Mouse (Mus musculus) stomach, embryonic 14.5 days (tissue): ENCODE measurements around the gene Pfkfb4. TPM values are rescaled to one million over a fixed set of nuclear protein-coding genes. Genes with fewer than 3 reads are reported as not detected.

Source experiments
- ATAC-seq: fragments of 200-750 bp; cut with Nextera tagmentation; 2 replicates; pipeline ENCODE4 v1.8.0; 2017; ENCODE audit warnings: low read depth, moderate TSS enrichment; ENCODE audit not compliant: insufficient number of reproducible peaks, insufficient read depth, low FRiP score
- H3K27ac ChIP-seq: fragments of 300-500 bp; sonication (generic); 2 replicates; pipeline ENCODE4 v1.5.1; 2014; ENCODE audit warnings: mild to moderate bottlenecking, low read length, moderate library complexity, mixed read lengths
- H3K27me3 ChIP-seq: fragments of 300-500 bp; sonication (generic); 2 replicates; pipeline ENCODE4 v1.6.1; 2014; ENCODE audit warnings: low read length, control low read depth, mixed read lengths; ENCODE audit not compliant: control insufficient read depth, insufficient read depth
- H3K36me3 ChIP-seq: fragments of 300-500 bp; sonication (generic); 2 replicates; pipeline ENCODE4 v1.6.1; 2014; ENCODE audit warnings: mild to moderate bottlenecking, control low read depth, low read length, moderate library complexity, mixed read lengths; ENCODE audit not compliant: control insufficient read depth, insufficient read depth
- H3K4me1 ChIP-seq: fragments of 300-500 bp; sonication (generic); 2 replicates; pipeline ENCODE4 v1.6.1; 2014; ENCODE audit warnings: low read length, control low read depth, mixed read lengths; ENCODE audit not compliant: control insufficient read depth, insufficient read depth
- H3K4me2 ChIP-seq: fragments of 300-500 bp; sonication (generic); replicated peaks from 2 replicates; pipeline ENCODE4 v1.6.1; 2014; ENCODE audit warnings: low read depth, low read length, control low read depth
- H3K4me3 ChIP-seq: fragments of 300-500 bp; sonication (generic); 2 replicates; pipeline ENCODE4 v1.5.1; 2014; ENCODE audit warnings: low read depth, low read length, control low read depth
- H3K9ac ChIP-seq: fragments of 300-500 bp; sonication (generic); replicated peaks from 2 replicates; pipeline ENCODE4 v1.6.1; 2014; ENCODE audit warnings: low read depth, mild to moderate bottlenecking, control low read depth, low read length, moderate library complexity, mixed read lengths
- H3K9me3 ChIP-seq: fragments of 300-500 bp; sonication (generic); 2 replicates; pipeline ENCODE4 v1.6.1; 2016; ENCODE audit warnings: low read depth, low read length, control low read depth; ENCODE audit not compliant: control insufficient read depth
- WGBS: fragments of 180-500 bp; shearing (Covaris S2); extraction: QIAGEN DNeasy Blood & Tissue Kit; methylation state at CpG from one replicate; pipeline ENCODE4 v1.1.7; 2014; 5-methylcytosine and 5-hydroxymethylcytosine counted together
- polyA plus RNA-seq: library from polyadenylated mRNA; unstranded; fragments of >200 nt; fragmentation: Nextera tagmentation; extraction: Ambion mirVana; gene quantifications from 2 replicates; pipeline ENCODE4 v1.2.1, GENCODE M21; 2014

Pfkfb4 gene
- polyA plus RNA-seq, 1 experiment from 2014 or later = 8.5 TPM

DNA sequence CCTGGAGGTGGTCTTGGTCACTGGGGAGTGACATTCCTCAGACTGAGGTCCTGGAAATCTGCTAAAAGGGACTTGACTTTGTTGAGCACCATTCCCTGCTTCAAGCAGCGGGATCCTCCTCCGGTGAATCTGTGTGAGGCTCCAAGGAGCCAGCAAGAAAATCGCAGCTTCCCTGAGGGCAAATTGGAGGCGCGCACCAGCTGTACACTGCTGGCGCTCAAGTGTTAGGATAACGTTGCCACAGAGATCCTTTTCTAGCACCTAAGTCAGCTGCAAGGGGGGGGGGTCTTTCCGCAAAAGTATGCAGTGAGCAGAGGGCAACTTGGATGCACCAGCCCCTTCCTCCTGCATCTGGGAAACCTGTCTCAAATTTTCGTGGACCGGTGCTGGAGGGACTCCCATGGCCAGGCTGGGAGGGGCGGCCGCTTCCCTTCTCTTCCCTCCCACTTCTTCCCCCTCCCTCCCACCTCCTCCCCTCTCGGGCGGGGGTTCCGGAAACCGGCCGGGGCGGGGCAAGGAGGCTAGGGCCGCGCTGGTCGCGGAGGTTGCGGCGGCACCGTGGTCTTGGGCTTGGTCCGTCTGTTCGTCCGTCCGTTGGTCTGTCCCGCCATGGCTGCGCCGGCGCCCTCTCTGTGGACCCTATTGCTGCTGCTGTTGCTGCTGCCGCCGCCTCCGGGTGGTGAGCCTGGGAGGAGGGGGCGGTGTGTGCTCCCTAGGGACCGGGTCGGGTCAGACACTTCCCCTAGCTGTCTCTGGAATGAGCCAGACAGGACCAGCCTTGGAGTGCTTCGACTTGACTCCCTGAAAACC lies 46.7 kb downstream of the Pfkfb4 start, which contains the start of gene Shisa5:
Gene Shisa5 (plus strand): TSS at position 480 of the 810 bp plus-strand sequence.
- Histone ChIP-seq H3K27ac (peak within 1 kb of the TSS; percentile 74), H3K4me2 (peak within 1 kb of the TSS; percentile 75), H3K9me3 (no peaks in the 10 kb centered on the region), H3K4me3 (peak within 1 kb of the TSS; percentile 76), H3K27me3 (no peaks in the 10 kb centered on the region), H3K9ac (peak within 1 kb of the TSS; percentile 51), H3K4me1 (peaks cover 14% of the 10 kb centered on the region; the same call in 1 of the 2 replicates), H3K36me3 (no peaks in the 10 kb centered on the region)
- under 1% methylated on average over 39 of the region's 40 CpGs for WGBS
- ATAC-seq = peak; percentile 83

- H3K4me1 ChIP-seq = peaks cover 14% of the 10 kb centered on the region; the same call in 1 of the 2 replicates
- H3K9me3 ChIP-seq = no peaks in the 10 kb centered on the region
- ATAC-seq = peak; percentile 26; the same call in 1 of the 2 replicates
- WGBS = 20% methylated on average over 8 of the region's 8 CpGs
- H3K4me3 ChIP-seq = peak overlapping the region; percentile 76
- no peaks in the 10 kb centered on the region for H3K27me3 ChIP-seq
- H3K27ac ChIP-seq = peak overlapping the region; percentile 74
- H3K4me2 ChIP-seq = peak overlapping the region; percentile 75
- no peaks in the 10 kb centered on the region for H3K36me3 ChIP-seq
- peak overlapping the region; percentile 51 for H3K9ac ChIP-seq
These were observed 47.4 kb downstream of the Pfkfb4 start for GRCm38 (mm10) chr9:109038901-109039364.

GRCm38 (mm10) chr9:109039681-109040080 lies 48.1 kb downstream of the Pfkfb4 start:
- Histone ChIP-seq H3K9me3 (no peaks in the 10 kb centered on the region), H3K4me3 (no peak overlapping the region), H3K36me3 (no peaks in the 10 kb centered on the region), H3K9ac (no peak overlapping the region), H3K4me2 (peak overlapping the region; percentile 75), H3K27ac (no peak overlapping the region), H3K4me1 (peaks cover 14% of the 10 kb centered on the region; the same call in 1 of the 2 replicates), H3K27me3 (no peaks in the 10 kb centered on the region)
- 76% methylated on average over 4 of the region's 4 CpGs for WGBS
- ATAC-seq = no peak

DNA sequence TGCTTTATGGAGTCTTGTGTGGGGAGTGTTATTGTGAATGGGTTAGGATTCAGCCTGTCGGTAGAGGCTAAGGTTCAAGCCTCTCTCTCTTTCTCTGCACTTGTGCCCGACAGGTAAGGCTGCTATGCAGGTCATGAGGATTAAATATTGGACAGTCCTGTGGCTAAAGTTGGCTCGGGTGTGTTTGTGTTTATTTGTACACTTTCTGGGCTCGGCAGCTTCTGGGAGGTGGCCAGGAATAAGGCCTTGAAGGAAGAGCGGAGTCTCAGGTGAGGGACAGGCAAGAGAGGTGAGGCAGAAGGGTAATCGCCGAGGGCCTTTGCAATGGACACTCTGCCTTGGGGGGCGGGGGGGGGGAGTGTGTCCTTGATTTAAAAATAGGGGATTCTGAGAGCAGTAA lies 48.6 kb downstream of the Pfkfb4 start:
- peak overlapping the region; percentile 18; the same call in 1 of the 2 replicates for H3K4me2 ChIP-seq
- H3K4me3 ChIP-seq = no peak overlapping the region
- H3K9me3 ChIP-seq = no peaks in the 10 kb centered on the region
- H3K27ac ChIP-seq = no peak overlapping the region
- H3K36me3 ChIP-seq = no peaks in the 10 kb centered on the region
- 80% methylated on average over 8 of the region's 8 CpGs for WGBS
- no peak for ATAC-seq
- peaks cover 14% of the 10 kb centered on the region; the same call in 1 of the 2 replicates for H3K4me1 ChIP-seq
- H3K9ac ChIP-seq = no peak overlapping the region
- H3K27me3 ChIP-seq = no peaks in the 10 kb centered on the region

GRCm38 (mm10) chr9:109040906-109041305 lies 49.3 kb downstream of the Pfkfb4 start:
- peaks cover 14% of the 10 kb centered on the region; the same call in 1 of the 2 replicates for H3K4me1 ChIP-seq
- ATAC-seq = peak; percentile 83
- no peaks in the 10 kb centered on the region for H3K36me3 ChIP-seq
- H3K27me3 ChIP-seq = no peaks in the 10 kb centered on the region
- no peak overlapping the region for H3K27ac ChIP-seq
- 54% methylated on average over 6 of the region's 6 CpGs for WGBS
- no peaks in the 10 kb centered on the region for H3K9me3 ChIP-seq
- peak overlapping the region; percentile 18 for H3K4me2 ChIP-seq
- H3K4me3 ChIP-seq = no peak overlapping the region
- H3K9ac ChIP-seq = no peak overlapping the region

DNA sequence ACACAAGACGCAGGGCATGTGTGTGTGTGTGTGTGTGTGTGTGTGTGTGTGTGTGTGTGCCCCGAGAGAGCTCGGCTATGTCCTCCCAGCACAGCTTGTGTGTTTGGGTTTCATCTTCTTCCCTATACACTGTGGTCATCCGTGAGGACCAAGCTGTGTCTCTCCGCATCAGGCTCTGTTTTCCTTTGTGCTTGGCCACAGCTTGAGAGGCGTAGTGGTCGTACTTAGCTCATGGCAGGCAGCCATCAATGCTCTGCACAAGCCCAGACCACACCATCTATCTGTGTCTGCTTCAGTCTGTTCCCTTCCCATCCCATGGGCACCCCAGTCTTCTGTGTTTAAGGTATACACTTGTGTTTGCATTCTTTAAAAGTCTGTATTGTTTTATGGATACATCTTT lies 49.8 kb downstream of the Pfkfb4 start:
- Histone ChIP-seq H3K9ac (no peak overlapping the region), H3K4me3 (no peak overlapping the region), H3K4me1 (peaks cover 14% of the 10 kb centered on the region; the same call in 1 of the 2 replicates), H3K36me3 (no peaks in the 10 kb centered on the region), H3K9me3 (no peaks in the 10 kb centered on the region), H3K27ac (no peak overlapping the region), H3K27me3 (no peaks in the 10 kb centered on the region), H3K4me2 (peak overlapping the region; percentile 18; the same call in 1 of the 2 replicates)
- 67% methylated on average over 7 of the region's 7 CpGs for WGBS
- 0 out of 2 replicates have a peak, but pooled peaks have one; percentile 7 for ATAC-seq

GRCm38 (mm10) chr9:109046306-109046705 lies 54.7 kb downstream of the Pfkfb4 start:
- Histone ChIP-seq H3K4me1 (no peaks in the 10 kb centered on the region), H3K4me2 (no peak overlapping the region)
- 48% methylated on average over 5 of the region's 5 CpGs for WGBS

DNA sequence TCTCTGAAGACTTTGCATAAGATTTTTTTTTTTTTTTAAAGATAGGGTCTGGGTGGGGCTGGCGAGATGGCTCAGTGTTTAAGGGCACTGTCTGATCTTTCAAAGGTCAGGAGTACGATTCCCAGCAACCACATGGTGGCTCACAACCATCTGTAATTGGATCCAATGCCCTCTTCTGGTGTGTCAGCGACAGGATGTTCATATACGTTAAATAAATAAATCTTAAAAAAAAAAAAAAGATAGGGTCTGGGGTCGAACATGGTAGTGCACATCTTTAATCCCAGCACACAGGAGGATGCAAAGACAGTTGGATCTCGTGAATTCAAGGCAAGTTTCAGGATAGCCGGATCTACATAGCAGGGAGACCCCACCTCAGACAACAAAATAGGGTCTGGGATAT lies 57.7 kb downstream of the Pfkfb4 start:
- no peak overlapping the region for H3K27ac ChIP-seq
- H3K9me3 ChIP-seq = no peaks in the 10 kb centered on the region
- WGBS = 65% methylated on average over 7 of the region's 7 CpGs
- no peak overlapping the region for H3K9ac ChIP-seq
- no peaks in the 10 kb centered on the region for H3K27me3 ChIP-seq
- no peaks in the 10 kb centered on the region for H3K4me1 ChIP-seq
- no peak for ATAC-seq
- no peak overlapping the region for H3K4me3 ChIP-seq
- no peaks in the 10 kb centered on the region; the same call in 1 of the 2 replicates for H3K36me3 ChIP-seq
- no peak overlapping the region for H3K4me2 ChIP-seq

More at GRCm38 (mm10) chr9:109046306-109046705, 54.7 kb downstream of the Pfkfb4 start:
- H3K9ac ChIP-seq = no peak overlapping the region
- no peak overlapping the region for H3K27ac ChIP-seq
- no peak for ATAC-seq
- H3K27me3 ChIP-seq = no peaks in the 10 kb centered on the region
- no peaks in the 10 kb centered on the region; the same call in 1 of the 2 replicates for H3K36me3 ChIP-seq
- no peak overlapping the region for H3K4me3 ChIP-seq
- no peaks in the 10 kb centered on the region for H3K9me3 ChIP-seq
